Mouse (Mus musculus) liver, adult 2 months (tissue): Measurements from ENCODE around the gene Fhit.

ENCODE experiments used
- CTCF ChIP-seq: fragments of 200-500 bp; IDR thresholded peaks from 2 replicates; pipeline ENCODE4 v1.5.1; 2011; ENCODE audit warnings: low read depth, low read length, control low read depth
- POLR2A ChIP-seq: fragments of 200-500 bp; IDR thresholded peaks from 2 replicates; pipeline ENCODE4 v1.6.1; 2011; ENCODE audit warnings: low read length, control low read depth; ENCODE audit not compliant: insufficient read depth; ENCODE audit errors: extremely low read depth

GRCm38 (mm10) chr14:11119076-11119475 is 42.8 kb downstream of the Fhit start:
- TF ChIP-seq CTCF (no peak), POLR2A (no peak)
